Mouse (Mus musculus) spleen, adult 2 months (tissue): Measurements from ENCODE around the gene Lgals4.

Source experiments
- CTCF ChIP-seq: fragments of 200-500 bp; IDR thresholded peaks from 2 replicates; pipeline ENCODE4 v1.5.1; 2011; ENCODE audit warnings: mild to moderate bottlenecking, inconsistent platforms; ENCODE audit not compliant: insufficient read depth, insufficient read length, insufficient replicate concordance; ENCODE audit errors: extremely low read depth
- POLR2A ChIP-seq: fragments of 200-500 bp; IDR thresholded peaks from 2 replicates; pipeline ENCODE4 v1.6.1; 2011; ENCODE audit warnings: low read depth, low read length, inconsistent platforms

DNA sequence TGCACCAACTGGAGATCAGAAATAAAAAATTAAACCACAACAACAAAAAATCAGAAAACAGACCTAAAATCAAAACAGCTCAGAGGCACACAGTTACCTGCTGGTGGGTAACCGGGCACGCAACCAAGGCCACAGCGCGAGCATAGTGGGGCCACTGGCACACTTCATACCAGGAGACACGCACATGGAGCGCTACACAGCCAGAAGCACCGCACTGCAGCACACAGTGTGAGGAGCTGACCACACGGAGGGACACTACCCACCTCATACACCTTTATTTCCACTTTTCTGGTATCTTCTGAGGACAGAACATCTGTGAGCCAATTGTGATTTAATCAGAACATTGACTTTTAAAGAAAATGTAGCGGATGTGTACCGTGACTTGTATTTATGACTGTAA is 16.7 kb upstream of the Lgals4 start:
- TF ChIP-seq CTCF: no peak
- TF ChIP-seq POLR2A: no peak
